Mouse (Mus musculus): ENCODE data around the gene Dpep2nb. TPM values are rescaled to one million over a fixed set of nuclear protein-coding genes. Genes with fewer than 3 reads are reported as not detected.

Gene Dpep2nb
- polyA plus RNA-seq, 1 experiment = not detected

DNA sequence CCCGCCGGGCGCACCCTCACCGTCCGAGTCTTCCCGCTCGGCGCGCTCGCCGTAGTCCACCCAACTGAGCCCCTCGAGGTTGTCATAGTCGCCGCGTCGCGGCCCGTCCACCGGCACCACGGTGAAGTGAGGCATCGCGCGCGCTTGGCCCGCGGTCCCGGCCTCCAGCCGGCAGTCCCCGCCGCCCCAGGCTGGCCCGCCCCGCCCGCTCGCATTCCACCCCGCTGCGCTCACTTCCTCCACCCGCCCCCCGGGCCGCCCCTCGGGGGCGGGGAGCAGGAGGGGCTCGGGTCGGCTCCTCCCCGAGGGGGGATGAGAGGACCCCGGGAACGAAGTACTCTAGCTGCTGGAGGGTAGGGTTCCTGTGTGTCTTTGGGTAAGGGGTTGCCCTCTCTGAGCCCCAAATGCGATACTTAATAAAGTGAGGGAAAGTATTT, 39.9 kb downstream of the Dpep2nb start, which contains the start of gene Slc12a4:
Slc12a4 (minus strand) TSS at position 193 of the 437 bp plus-strand sequence.
- no peak for TF ChIP-seq CTCF (IDR thresholded peaks at IDR 0.05; ENCODE audit: borderline replicate concordance, insufficient read depth, low read depth, low read length)
- TF ChIP-seq POLR2A (IDR thresholded peaks at IDR 0.05; ENCODE audit: borderline replicate concordance, insufficient read depth, low read length) = no peak
- H3K4me1 ChIP-seq (ENCODE audit: control insufficient read depth, insufficient read depth, low read length) = peaks cover 3% of the 10 kb centered on the region; the same call in 1 of the 2 replicates
- 1% methylated on average over 45 of the region's 47 CpGs for WGBS
- H3K27ac ChIP-seq (ENCODE audit: insufficient read depth, low read length) = no peak within 1 kb of the TSS
- peak within 1 kb of the TSS; percentile 40 for H3K4me3 ChIP-seq (replicated peaks; ENCODE audit: insufficient read depth, low read depth, low read length)
- no peak for DNase-seq
- H3K27me3 ChIP-seq (ENCODE audit: control insufficient read depth, insufficient read depth, low read length) = peaks cover 4% of the 10 kb centered on the region; the same call in 1 of the 2 replicates

DNA sequence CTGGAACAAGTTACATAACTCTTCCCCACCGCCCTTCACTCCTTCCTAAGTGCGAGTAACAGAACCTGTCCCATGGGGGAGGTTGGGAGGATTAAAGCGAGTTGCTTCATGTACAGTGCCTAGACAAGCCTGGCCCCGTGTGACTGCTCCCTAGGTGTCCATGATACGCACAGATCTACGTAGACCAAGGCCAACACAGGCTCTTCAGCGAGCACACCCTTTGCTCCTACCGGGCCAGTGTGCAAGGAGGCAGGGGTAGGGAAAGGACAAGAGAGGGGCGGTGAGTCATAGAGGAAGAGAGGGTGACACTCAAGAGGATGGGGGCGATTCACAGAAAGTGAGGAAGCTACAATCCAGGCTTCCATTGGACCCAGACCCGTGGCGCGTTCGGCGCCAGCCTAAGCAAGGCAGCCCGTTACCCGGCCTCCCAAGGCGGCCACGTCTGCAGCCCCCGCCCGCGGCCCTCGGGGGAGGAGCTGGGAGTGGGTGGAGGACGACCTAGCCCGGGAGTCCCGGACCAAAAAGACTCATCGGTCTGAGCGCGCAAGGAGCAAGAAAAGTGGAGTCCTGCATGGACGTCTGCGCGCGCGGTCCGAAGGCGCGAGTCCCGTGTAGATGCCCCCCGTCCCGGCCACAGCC, 40.4 kb downstream of the Dpep2nb start:
- DNase-seq = no peak
- Histone ChIP-seq H3K4me3 (replicated peaks; ENCODE audit: insufficient read depth, low read depth, low read length) (peak overlapping the region; percentile 33), H3K27me3 (ENCODE audit: control insufficient read depth, insufficient read depth, low read length) (peaks cover 4% of the 10 kb centered on the region; the same call in 1 of the 2 replicates), H3K27ac (ENCODE audit: insufficient read depth, low read length) (no peak overlapping the region), H3K4me1 (ENCODE audit: control insufficient read depth, insufficient read depth, low read length) (peaks cover 3% of the 10 kb centered on the region)
- TF ChIP-seq CTCF (IDR thresholded peaks at IDR 0.05; ENCODE audit: borderline replicate concordance, insufficient read depth, low read depth, low read length) = no peak
- no peak for TF ChIP-seq POLR2A (IDR thresholded peaks at IDR 0.05; ENCODE audit: borderline replicate concordance, insufficient read depth, low read length)
- 6% methylated on average over 40 of the region's 40 CpGs for WGBS

- TF ChIP-seq CTCF (IDR thresholded peaks at IDR 0.05; ENCODE audit: borderline replicate concordance, insufficient read depth, low read depth, low read length) = no peak
- no peak for TF ChIP-seq POLR2A (IDR thresholded peaks at IDR 0.05; ENCODE audit: borderline replicate concordance, insufficient read depth, low read length)
Measured at GRCm38 (mm10) chr8:105964506-105965265, 41.1 kb downstream of the Dpep2nb start.

GRCm38 (mm10) chr8:105961536-105961935, 44.2 kb downstream of the Dpep2nb start:
- Histone ChIP-seq H3K4me1 (ENCODE audit: control insufficient read depth, insufficient read depth, low read length) (peaks cover 12% of the 10 kb centered on the region), H3K27ac (ENCODE audit: insufficient read depth, low read length) (no peak overlapping the region), H3K27me3 (ENCODE audit: control insufficient read depth, insufficient read depth, low read length) (peaks cover 4% of the 10 kb centered on the region; the same call in 1 of the 2 replicates), H3K4me3 (replicated peaks; ENCODE audit: insufficient read depth, low read depth, low read length) (no peak overlapping the region)
- no peak for DNase-seq
- WGBS = 95% methylated on average over 10 of the region's 10 CpGs
- TF ChIP-seq CTCF (IDR thresholded peaks at IDR 0.05; ENCODE audit: borderline replicate concordance, insufficient read depth, low read depth, low read length) = no peak
- no peak for TF ChIP-seq POLR2A (IDR thresholded peaks at IDR 0.05; ENCODE audit: borderline replicate concordance, insufficient read depth, low read length)

More at GRCm38 (mm10) chr8:105964506-105965265, 41.1 kb downstream of the Dpep2nb start:
- Histone ChIP-seq H3K27me3 (ENCODE audit: control insufficient read depth, insufficient read depth, low read length) (peaks cover 4% of the 10 kb centered on the region; the same call in 1 of the 2 replicates), H3K27ac (ENCODE audit: insufficient read depth, low read length) (no peak overlapping the region), H3K4me3 (replicated peaks; ENCODE audit: insufficient read depth, low read depth, low read length) (no peak overlapping the region), H3K4me1 (ENCODE audit: control insufficient read depth, insufficient read depth, low read length) (peaks cover 5% of the 10 kb centered on the region)
- 70% methylated on average over 12 of the region's 12 CpGs for WGBS
- no peak for DNase-seq

DNA sequence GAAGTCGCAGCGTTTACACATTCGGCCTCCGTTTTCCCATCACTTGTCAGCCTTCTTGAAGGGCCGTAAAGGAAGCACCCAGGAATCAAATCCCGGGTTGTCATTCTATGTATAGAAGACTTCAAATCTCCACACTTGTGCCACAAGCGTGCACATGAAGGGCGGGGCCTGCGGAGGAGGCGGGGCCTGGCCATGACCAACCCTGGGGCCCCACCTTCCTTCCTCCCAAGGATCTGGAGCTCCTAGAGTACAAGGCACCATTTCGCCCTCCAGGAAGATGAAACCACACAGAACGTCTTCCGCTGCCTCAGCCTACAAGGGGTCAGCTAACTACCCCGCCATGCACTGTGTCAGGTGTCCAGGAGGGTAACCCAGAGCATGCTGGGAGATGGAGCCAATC, 44.7 kb downstream of the Dpep2nb start:
- TF ChIP-seq POLR2A (IDR thresholded peaks at IDR 0.05; ENCODE audit: borderline replicate concordance, insufficient read depth, low read length) = no peak
- TF ChIP-seq CTCF (IDR thresholded peaks at IDR 0.05; ENCODE audit: borderline replicate concordance, insufficient read depth, low read depth, low read length) = no peak
- H3K27ac ChIP-seq (ENCODE audit: insufficient read depth, low read length) = no peak overlapping the region
- H3K4me3 ChIP-seq (replicated peaks; ENCODE audit: insufficient read depth, low read depth, low read length) = no peak overlapping the region
- DNase-seq = no peak
- peaks cover 4% of the 10 kb centered on the region; the same call in 1 of the 2 replicates for H3K27me3 ChIP-seq (ENCODE audit: control insufficient read depth, insufficient read depth, low read length)
- 85% methylated on average over 14 of the region's 14 CpGs for WGBS
- H3K4me1 ChIP-seq (ENCODE audit: control insufficient read depth, insufficient read depth, low read length) = peaks cover 11% of the 10 kb centered on the region

DNA sequence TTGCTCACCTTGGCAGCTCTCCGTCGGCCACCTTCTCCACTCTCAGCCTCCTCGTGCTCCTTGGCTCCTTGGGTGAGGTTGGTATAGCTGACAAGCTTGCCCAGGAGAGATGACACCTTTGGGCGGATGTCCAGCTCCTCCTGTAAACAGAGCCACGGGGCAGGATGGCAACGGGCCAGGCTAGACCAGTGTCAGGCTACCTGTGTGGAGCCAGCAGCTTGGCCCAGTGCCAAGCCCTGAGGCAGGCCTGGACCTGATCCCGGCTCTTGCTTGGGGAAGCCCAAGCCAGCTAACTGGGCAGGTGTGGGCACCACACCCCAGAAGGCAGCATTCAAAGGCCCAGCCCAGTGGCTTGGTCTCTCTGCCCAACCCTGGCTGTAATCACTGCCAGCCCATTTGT, 46.4 kb downstream of the Dpep2nb start:
- peaks cover 11% of the 10 kb centered on the region for H3K4me1 ChIP-seq (ENCODE audit: control insufficient read depth, insufficient read depth, low read length)
- DNase-seq = peak; percentile 81 to 90
- H3K4me3 ChIP-seq (replicated peaks; ENCODE audit: insufficient read depth, low read depth, low read length) = no peak overlapping the region
- TF ChIP-seq CTCF (IDR thresholded peaks at IDR 0.05; ENCODE audit: borderline replicate concordance, insufficient read depth, low read depth, low read length) (no peak), POLR2A (IDR thresholded peaks at IDR 0.05; ENCODE audit: borderline replicate concordance, insufficient read depth, low read length) (no peak)
- H3K27ac ChIP-seq (ENCODE audit: insufficient read depth, low read length) = no peak overlapping the region
- 8% methylated on average over 7 of the region's 7 CpGs for WGBS
- no peaks in the 10 kb centered on the region for H3K27me3 ChIP-seq (ENCODE audit: control insufficient read depth, insufficient read depth, low read length)

DNA sequence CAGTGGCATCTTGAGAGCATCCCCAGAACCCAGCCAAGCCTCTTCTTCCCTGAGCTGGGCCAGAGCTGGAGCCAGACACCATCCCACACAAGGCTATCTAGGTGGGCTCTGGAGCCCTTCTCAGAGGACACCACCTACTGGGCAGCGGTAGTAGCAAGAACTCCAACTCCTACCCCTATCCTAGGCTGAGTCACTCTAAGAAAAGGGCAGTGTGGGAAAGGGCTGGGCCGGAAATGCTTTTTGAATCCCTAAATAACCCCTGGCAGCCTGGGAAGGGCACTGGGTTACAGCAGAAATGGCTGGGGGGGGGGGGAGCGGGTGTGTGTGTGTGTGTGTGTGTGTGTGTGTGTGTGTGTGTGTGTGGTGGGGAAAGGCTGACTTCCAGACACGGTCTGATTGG, 48.0 kb downstream of the Dpep2nb start:
- Histone ChIP-seq H3K4me1 (ENCODE audit: control insufficient read depth, insufficient read depth, low read length) (peaks cover 11% of the 10 kb centered on the region), H3K4me3 (replicated peaks; ENCODE audit: insufficient read depth, low read depth, low read length) (no peak overlapping the region), H3K27me3 (ENCODE audit: control insufficient read depth, insufficient read depth, low read length) (no peaks in the 10 kb centered on the region), H3K27ac (ENCODE audit: insufficient read depth, low read length) (no peak overlapping the region)
- no peak for DNase-seq
- WGBS = 77% methylated on average over 3 of the region's 4 CpGs
- TF ChIP-seq POLR2A (IDR thresholded peaks at IDR 0.05; ENCODE audit: borderline replicate concordance, insufficient read depth, low read length) = no peak
- no peak for TF ChIP-seq CTCF (IDR thresholded peaks at IDR 0.05; ENCODE audit: borderline replicate concordance, insufficient read depth, low read depth, low read length)

Data from cerebellum, adult 2 months (tissue).